Mouse (Mus musculus) liver, embryonic 14.5 days (tissue): ENCODE results near the gene Palm. TPM values are rescaled to one million over a fixed set of nuclear protein-coding genes. Genes with fewer than 3 reads are reported as not detected.

Experiments used
- ATAC-seq: fragments of 200-750 bp; cut with Nextera tagmentation; 2 replicates; pipeline ENCODE4 v1.8.0; 2017; ENCODE audit warnings: moderate number of reproducible peaks, mild to moderate bottlenecking, moderate library complexity; ENCODE audit not compliant: insufficient read depth
- DNase-seq, 3 experiments: peaks; one replicate each; pipeline ENCODE4 v3.0.0-alpha.2; 2012 to 2013; ENCODE audit warnings: low read depth in 3 of 3, low spot score in 3 of 3
- H3K27ac ChIP-seq: fragments of 300-500 bp; sonication (generic); 2 replicates; pipeline ENCODE4 v1.5.1; 2014; ENCODE audit warnings: moderate library complexity, mild to moderate bottlenecking, control low read depth, inconsistent platforms
- H3K27me3 ChIP-seq: fragments of 300-500 bp; sonication (generic); 2 replicates; pipeline ENCODE4 v1.6.1; 2014; ENCODE audit warnings: mild to moderate bottlenecking, low read length, moderate library complexity; ENCODE audit not compliant: control insufficient read depth, insufficient read depth
- H3K36me3 ChIP-seq: fragments of 300-500 bp; sonication (generic); replicated peaks from 2 replicates; pipeline ENCODE4 v1.6.1; 2014; ENCODE audit warnings: low read depth; ENCODE audit not compliant: control insufficient read depth, insufficient read depth
- H3K4me1 ChIP-seq, 2 experiments: fragments of 200-500 bp in 1 of 2; fragments of 300-500 bp in 1 of 2; sonication (generic) in 1 of 2; replicated peaks; 2 replicates each; pipeline ENCODE4 v1.6.1; 2012 to 2014; ENCODE audit warnings: antibody characterized with exemption in 1 of 2, inconsistent platforms in 1 of 2, low read length in 1 of 2; ENCODE audit not compliant: control insufficient read depth in 2 of 2, insufficient read depth in 2 of 2
- H3K4me2 ChIP-seq: fragments of 300-500 bp; sonication (generic); 2 replicates; pipeline ENCODE4 v1.6.1; 2014; ENCODE audit warnings: low read depth, mild to moderate bottlenecking, control low read depth, moderate library complexity
- H3K4me3 ChIP-seq, 2 experiments: fragments of 200-500 bp in 1 of 2; fragments of 300-500 bp in 1 of 2; sonication (generic) in 1 of 2; 2 replicates each; pipeline ENCODE4 v1.5.1; 2012 to 2014; ENCODE audit warnings: low read depth in 2 of 2, low read length in 2 of 2, mild to moderate bottlenecking in 2 of 2, control low read depth in 1 of 2, inconsistent platforms in 1 of 2, moderate library complexity in 1 of 2; ENCODE audit not compliant: insufficient read depth in 1 of 2
- H3K9ac ChIP-seq: fragments of 300-500 bp; sonication (generic); replicated peaks from 2 replicates; pipeline ENCODE4 v1.6.1; 2014; ENCODE audit warnings: mild to moderate bottlenecking, control low read depth, moderate library complexity
- H3K9me3 ChIP-seq: fragments of 300-500 bp; sonication (generic); 2 replicates; pipeline ENCODE4 v1.6.1; 2016; ENCODE audit warnings: low read length, mixed read lengths; ENCODE audit not compliant: control insufficient read depth
- CTCF ChIP-seq: IDR thresholded peaks from 2 replicates; pipeline ENCODE4 v1.5.1; 2016; ENCODE audit warnings: antibody characterized with exemption, low read depth, control low read depth
- EP300 ChIP-seq: IDR thresholded peaks from 2 replicates; pipeline ENCODE4 v1.6.1; 2016; ENCODE audit warnings: antibody characterized with exemption, low read depth
- WGBS: fragments of 180-500 bp; shearing (Covaris S2); extraction: QIAGEN DNeasy Blood & Tissue Kit; methylation state at CpG from one replicate; pipeline ENCODE4 v1.1.7; 2014; ENCODE audit not compliant: insufficient replicate concordance; 5-methylcytosine and 5-hydroxymethylcytosine counted together
- polyA plus RNA-seq, 2 experiments: library from polyadenylated mRNA; depleted of rRNA in 1 of 2; stranded (reverse) in 1 of 2; unstranded in 1 of 2; fragments of >200 nt; fragmentation: Nextera tagmentation in 1 of 2; extraction: Ambion mirVana in 1 of 2; gene quantifications; 2 replicates each; pipeline versions ENCODE4 v1.2.1 to v1.2.3; 2012 to 2014

The Palm gene
- polyA plus RNA-seq, 2 experiments, result 3.5 to 4.1 TPM

DNA sequence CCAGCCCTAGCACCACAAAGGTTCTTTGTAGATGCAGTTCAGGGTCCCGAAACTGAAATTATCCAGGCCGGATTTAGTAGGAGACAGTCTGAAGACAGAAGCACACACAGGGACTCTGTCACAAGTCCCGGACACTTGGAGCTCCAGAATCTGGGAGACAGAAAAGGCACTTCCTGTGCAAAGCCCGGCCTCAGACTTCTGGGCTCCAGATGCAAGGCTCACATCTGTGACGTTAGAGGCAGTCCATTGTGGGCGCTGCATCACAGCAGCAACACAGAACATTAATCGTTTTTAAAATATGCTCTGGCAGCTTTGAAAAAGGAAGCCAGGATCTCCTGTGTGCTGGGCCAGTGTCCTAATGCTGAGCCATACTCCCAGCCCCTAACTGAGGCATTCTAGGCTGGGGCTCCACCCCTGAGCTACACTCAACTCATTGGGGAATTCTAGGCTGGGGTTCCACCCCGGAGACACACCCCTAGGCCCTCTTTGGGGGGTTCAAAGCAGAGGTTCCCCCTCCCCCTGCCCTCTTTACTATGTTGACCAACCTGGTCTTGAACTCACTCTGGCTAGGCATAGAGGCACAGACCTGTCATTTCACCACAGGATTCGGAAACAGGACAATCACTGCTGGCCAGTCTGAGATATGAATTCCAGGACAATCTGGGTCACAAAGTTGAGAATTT is 58.9 kb downstream of the Palm start:
- peak overlapping the region in 1 of 2 experiments; percentile 85; a peak in 1 of 4 replicates for H3K4me3 ChIP-seq
- ATAC-seq (no peak), DNase-seq (no peak)
- 44% methylated on average over 9 of the region's 9 CpGs for WGBS
- peak overlapping the region; percentile 72 for H3K4me2 ChIP-seq
- no peaks in the 10 kb centered on the region for H3K9me3 ChIP-seq
- H3K36me3 ChIP-seq, result peaks cover 9% of the 10 kb centered on the region
- peak overlapping the region; percentile 24 for H3K9ac ChIP-seq
- no peaks in the 10 kb centered on the region for H3K27me3 ChIP-seq
- TF ChIP-seq CTCF (no peak), EP300 (no peak)
- H3K27ac ChIP-seq, result peak overlapping the region; percentile 33
- peaks cover 27 to 42% of the 10 kb centered on the region in 2 experiments for H3K4me1 ChIP-seq

DNA sequence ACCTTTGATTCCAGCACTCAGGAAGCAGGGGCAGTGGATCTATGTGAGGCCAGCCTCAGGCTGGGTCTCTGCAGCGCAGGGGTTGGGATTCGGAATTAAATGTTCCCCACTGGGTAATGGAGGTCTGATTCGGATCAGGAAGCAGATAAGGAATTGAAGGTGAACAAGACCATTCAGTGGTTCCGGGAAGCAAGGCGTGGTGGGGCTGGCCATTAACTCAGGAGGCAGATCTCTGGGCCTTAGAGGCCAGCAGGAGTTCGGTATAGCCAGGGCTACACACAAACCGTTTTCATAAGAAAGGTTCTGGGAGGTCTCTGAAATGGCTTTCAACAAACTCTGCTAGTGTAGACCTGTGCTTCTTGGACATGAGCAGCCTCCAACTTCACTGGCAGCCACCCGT is 59.5 kb downstream of the Palm start:
- peak overlapping the region; percentile 70 for H3K27ac ChIP-seq
- TF ChIP-seq EP300, result no peak
- TF ChIP-seq CTCF, result no peak
- no peaks in the 10 kb centered on the region for H3K27me3 ChIP-seq
- 23% methylated on average over 8 of the region's 8 CpGs for WGBS
- peak overlapping the region; percentile 72 for H3K4me2 ChIP-seq
- no peaks in the 10 kb centered on the region for H3K9me3 ChIP-seq
- peak overlapping the region; percentile 59 for H3K9ac ChIP-seq
- H3K36me3 ChIP-seq, result peaks cover 13% of the 10 kb centered on the region
- ATAC-seq, result no peak
- peaks cover 28 to 48% of the 10 kb centered on the region in 2 experiments for H3K4me1 ChIP-seq
- no peak for DNase-seq
- H3K4me3 ChIP-seq, result peak overlapping the region; percentile 80 to 85

DNA sequence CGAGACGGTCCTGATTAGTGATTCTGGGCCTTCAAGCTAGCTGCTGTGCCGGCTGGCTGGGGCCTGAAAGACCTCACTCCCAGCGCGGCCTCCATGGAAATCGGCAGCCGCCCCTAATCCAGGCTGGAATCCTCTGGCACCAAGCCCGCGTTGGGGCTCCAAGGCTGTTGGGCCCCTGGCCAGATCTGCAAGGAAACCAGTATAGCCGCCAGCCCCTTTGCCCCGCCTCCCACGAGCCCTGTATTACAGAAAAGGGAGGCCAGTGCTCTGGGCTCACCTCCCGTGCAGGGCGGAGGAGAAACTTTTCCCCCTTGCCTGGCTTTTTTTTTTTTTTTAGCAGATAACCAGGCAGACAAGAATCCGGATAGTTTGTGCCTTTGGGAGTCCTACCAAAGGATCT is 60.0 kb downstream of the Palm start:
- Histone ChIP-seq H3K4me3 (peak overlapping the region; percentile 80 to 85), H3K9me3 (no peaks in the 10 kb centered on the region), H3K27me3 (no peaks in the 10 kb centered on the region), H3K4me1 (peaks cover 28 to 52% of the 10 kb centered on the region in 2 experiments), H3K27ac (peak overlapping the region; percentile 70), H3K4me2 (peak overlapping the region; percentile 72), H3K9ac (peak overlapping the region; percentile 59), H3K36me3 (peaks cover 19% of the 10 kb centered on the region)
- ATAC-seq, result no peak
- TF ChIP-seq EP300, result no peak; the same call in 1 of the 2 replicates
- TF ChIP-seq CTCF, result no peak
- WGBS, result under 1% methylated on average over 15 of the region's 15 CpGs
- DNase-seq, result peak; percentile 45 to 54 (median 49)

DNA sequence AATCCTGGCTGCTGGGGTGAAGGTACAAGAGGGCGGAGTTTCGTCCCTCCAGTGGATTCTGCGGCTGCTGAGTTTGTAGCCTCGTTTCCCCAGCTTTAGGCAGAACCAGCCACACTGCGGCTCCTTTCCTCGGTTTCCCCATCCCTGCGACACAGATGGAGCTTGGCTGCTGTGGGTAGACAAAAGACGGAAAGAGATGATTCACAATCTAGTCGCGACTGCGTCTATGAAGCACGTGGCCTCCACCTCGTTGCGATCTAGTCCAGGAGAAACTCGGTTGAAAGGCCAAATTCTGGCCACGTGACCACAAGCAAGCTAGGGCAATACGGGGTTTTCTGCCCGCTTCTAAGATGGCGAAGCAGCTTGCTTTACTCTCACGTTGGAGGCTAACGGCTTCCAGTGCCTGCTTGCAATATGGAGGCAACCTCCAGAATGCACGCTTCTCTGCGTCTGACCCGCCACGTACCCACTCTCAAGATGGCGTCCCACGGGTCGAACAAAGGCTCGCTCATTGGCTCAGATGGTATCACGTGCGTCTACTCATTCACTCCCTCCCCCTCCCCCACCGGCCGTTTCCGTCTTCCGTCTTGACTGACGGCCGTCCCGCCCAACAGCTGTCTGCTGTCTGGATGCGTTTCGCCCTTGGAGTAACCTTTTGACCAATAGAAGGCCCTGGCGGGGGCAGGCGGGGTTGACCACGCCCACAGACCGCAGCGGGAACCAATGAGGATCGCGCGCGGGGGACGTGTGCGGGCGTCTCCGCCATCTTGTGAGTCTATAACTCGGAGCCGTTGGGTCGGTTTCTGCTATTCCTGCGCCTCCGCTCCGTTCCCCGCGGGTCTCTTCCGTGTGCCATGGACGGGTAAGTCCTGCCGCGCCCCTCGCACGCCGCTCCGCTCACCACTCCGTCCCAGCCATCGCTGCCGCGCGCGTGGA is 60.8 kb downstream of the Palm start, which contains the start of gene Ptbp1:
Gene Ptbp1 (plus strand): TSS at position 568 of the 936 bp plus-strand sequence.
- whole genome bisulfite sequencing, result under 1% methylated on average over 75 of the region's 75 CpGs
- H3K4me1 ChIP-seq, result peaks cover 28 to 52% of the 10 kb centered on the region in 2 experiments

More for the DNA sequence above, 60.8 kb downstream of the Palm start, which contains the start of gene Ptbp1:
- Histone ChIP-seq H3K27me3 (no peaks in the 10 kb centered on the region), H3K36me3 (peaks cover 26% of the 10 kb centered on the region), H3K4me2 (peak within 1 kb of the TSS; percentile 87), H3K9ac (peak within 1 kb of the TSS; percentile 83), H3K9me3 (no peaks in the 10 kb centered on the region), H3K4me3 (peak within 1 kb of the TSS; percentile 80 to 85), H3K27ac (peak within 1 kb of the TSS; percentile 94)
- ATAC-seq (peak; percentile 89), DNase-seq (peak; percentile 100)
- 0 out of 2 replicates have a peak, but pooled peaks have one; percentile 13 for TF ChIP-seq CTCF
- peak; percentile 1; the same call in 1 of the 2 replicates for TF ChIP-seq EP300
